Mouse (Mus musculus): Measurements from ENCODE around the gene Eif4a1. TPM values are rescaled to one million over a fixed set of nuclear protein-coding genes. Genes with fewer than 3 reads are reported as not detected.

The Eif4a1 gene
- total and polyA plus RNA-seq, 3 experiments = 114 to 1,689 (median 634) TPM

GRCm38 (mm10) chr11:69695361-69696181 lies 23.3 kb upstream of the Eif4a1 start, which contains the start of the genes Tnfsf12 and Tnfsfm13:
TSS of gene Tnfsf12 (minus strand) at chr11:69695849.
TSS of gene Tnfsfm13 (minus strand) at chr11:69696098.
- Histone ChIP-seq H3K27ac (ENCODE audit: control insufficient read depth, low read depth, low read length) (no peak within 1 kb of the TSS), H3K9me3 (replicated peaks; ENCODE audit: insufficient read depth, low read length) (no peaks in the 10 kb centered on the region), H3K4me3 (ENCODE audit: control insufficient read depth in 1 of 2, insufficient read depth in 1 of 2, low read depth in 2 of 2, low read length in 2 of 2) (no peak within 1 kb of the TSS), H3K36me3 (ENCODE audit: control insufficient read depth in 1 of 2, insufficient read depth in 2 of 2, low read length in 2 of 2) (peaks cover 0 to 5% of the 10 kb centered on the region in 2 experiments; a peak in 1 of 4 replicates), H3K79me2 (ENCODE audit: control insufficient read depth, insufficient read depth, low read length, poor library complexity) (no peaks in the 10 kb centered on the region), H3K27me3 (ENCODE audit: control insufficient read depth in 1 of 2, insufficient read depth in 2 of 2, low read length in 2 of 2) (no peaks in the 10 kb centered on the region), H3K9ac (ENCODE audit: control insufficient read depth, low read depth, low read length, poor library complexity, severe bottlenecking) (no peak within 1 kb of the TSS), H3K4me1 (ENCODE audit: control insufficient read depth in 1 of 2, insufficient read depth in 2 of 2, low read length in 2 of 2) (peaks cover 0 to 14% of the 10 kb centered on the region in 2 experiments; a peak in 3 of 4 replicates)
- TF ChIP-seq RCOR1 (IDR thresholded peaks at IDR 0.05; ENCODE audit: low read depth, low read length) = no peak
- no peak for TF ChIP-seq POLR2A (IDR thresholded peaks at IDR 0.05; ENCODE audit: control insufficient read depth in 1 of 2, insufficient read depth in 1 of 2, low read depth in 1 of 2, low read length in 2 of 2, poor library complexity in 1 of 2)
- TF ChIP-seq POLR2AphosphoS2 (IDR thresholded peaks at IDR 0.05; ENCODE audit: low read length) = no peak
- no peak for TF ChIP-seq NELFE (IDR thresholded peaks at IDR 0.05; ENCODE audit: low read depth, low read length)
- no peak for TF ChIP-seq ZKSCAN1 (IDR thresholded peaks at IDR 0.05; ENCODE audit: low read depth, low read length)
- TF ChIP-seq E2F4 (IDR thresholded peaks at IDR 0.05; ENCODE audit: borderline replicate concordance, low read depth, low read length) = no peak
- no peak for TF ChIP-seq GABPA (IDR thresholded peaks at IDR 0.05; ENCODE audit: low read depth, low read length)
- DNase-seq (ENCODE audit: low read depth, low spot score) = no peak

GRCm38 (mm10) chr11:69695046-69695360 lies 22.8 kb upstream of the Eif4a1 start:
- H3K79me2 ChIP-seq (ENCODE audit: control insufficient read depth, insufficient read depth, low read length, poor library complexity) = no peaks in the 10 kb centered on the region
- no peaks in the 10 kb centered on the region for H3K27me3 ChIP-seq (ENCODE audit: control insufficient read depth in 1 of 2, insufficient read depth in 2 of 2, low read length in 2 of 2)
- no peak for TF ChIP-seq KAT2A (conservative IDR thresholded peaks at IDR 0.05; ENCODE audit: low read depth, low read length)
- TF ChIP-seq CHD2 (IDR thresholded peaks at IDR 0.05; ENCODE audit: low read length) = no peak
- TF ChIP-seq SIN3A (IDR thresholded peaks at IDR 0.05; ENCODE audit: low read length) = no peak
- TF ChIP-seq ZKSCAN1 (IDR thresholded peaks at IDR 0.05; ENCODE audit: low read depth, low read length) = no peak
- no peak for TF ChIP-seq MXI1 (IDR thresholded peaks at IDR 0.05; ENCODE audit: low read depth, low read length)
- no peak for TF ChIP-seq UBTF (IDR thresholded peaks at IDR 0.05; ENCODE audit: borderline replicate concordance, insufficient read depth, low read depth, low read length)
- no peak for TF ChIP-seq MAX (IDR thresholded peaks at IDR 0.05; ENCODE audit: low read length)
- TF ChIP-seq BHLHE40 (IDR thresholded peaks at IDR 0.05; ENCODE audit: borderline replicate concordance, low read depth, low read length) = no peak
- TF ChIP-seq POLR2AphosphoS5 (IDR thresholded peaks at IDR 0.05; ENCODE audit: borderline replicate concordance, low read depth, low read length) = no peak; the same call in 1 of the 2 replicates
- no peak for TF ChIP-seq MEF2A (IDR thresholded peaks at IDR 0.05; ENCODE audit: extremely low read depth, insufficient replicate concordance, low read depth, low read length, poor library complexity, severe bottlenecking)
- TF ChIP-seq NELFE (IDR thresholded peaks at IDR 0.05; ENCODE audit: low read depth, low read length) = no peak
- TF ChIP-seq POLR2A (IDR thresholded peaks at IDR 0.05; ENCODE audit: control insufficient read depth in 1 of 2, insufficient read depth in 1 of 2, low read depth in 1 of 2, low read length in 2 of 2, poor library complexity in 1 of 2) = no peak
- no peak for TF ChIP-seq MYB (IDR thresholded peaks at IDR 0.05; ENCODE audit: low read depth, low read length)
- TF ChIP-seq MYC (IDR thresholded peaks at IDR 0.05; ENCODE audit: low read depth, low read length) = no peak
- TF ChIP-seq RCOR1 (IDR thresholded peaks at IDR 0.05; ENCODE audit: low read depth, low read length) = no peak
- no peak for TF ChIP-seq RAD21 (IDR thresholded peaks at IDR 0.05; ENCODE audit: low read depth, low read length)
- no peak for TF ChIP-seq ZNF384 (IDR thresholded peaks at IDR 0.05; ENCODE audit: low read depth, low read length)
- no peak for DNase-seq (ENCODE audit: low read depth, low spot score)
- no peak overlapping the region for H3K4me3 ChIP-seq (ENCODE audit: control insufficient read depth in 1 of 2, insufficient read depth in 1 of 2, low read depth in 2 of 2, low read length in 2 of 2)
- peaks cover 0 to 5% of the 10 kb centered on the region in 2 experiments; a peak in 1 of 4 replicates for H3K36me3 ChIP-seq (ENCODE audit: control insufficient read depth in 1 of 2, insufficient read depth in 2 of 2, low read length in 2 of 2)
- H3K9ac ChIP-seq (ENCODE audit: control insufficient read depth, low read depth, low read length, poor library complexity, severe bottlenecking) = no peak overlapping the region
- H3K27ac ChIP-seq (ENCODE audit: control insufficient read depth, low read depth, low read length) = no peak overlapping the region
- no peaks in the 10 kb centered on the region for H3K9me3 ChIP-seq (replicated peaks; ENCODE audit: insufficient read depth, low read length)
- peaks cover 0 to 14% of the 10 kb centered on the region in 2 experiments; a peak in 3 of 4 replicates for H3K4me1 ChIP-seq (ENCODE audit: control insufficient read depth in 1 of 2, insufficient read depth in 2 of 2, low read length in 2 of 2)

All from MEL (cell line).